Mouse (Mus musculus) left cerebral cortex, postnatal 36 days (tissue): ENCODE data around the gene Dclk1. TPM values are rescaled to one million over a fixed set of nuclear protein-coding genes. Genes with fewer than 3 reads are reported as not detected.

Experiments
- total RNA-seq, 2 experiments: library from RNA; stranded (reverse); gene quantifications; 2 replicates each; pipeline ENCODE4 v1.2.3; 2021

Dclk1 gene
- total RNA-seq, 2 experiments from 2014 or later, result 877 to 948 TPM

Other genes starting within 250 kb of the Dclk1 start
- 1 to 10 TPM; 1.7 to 1.9 TPM for gene Ccna1, start 186.9 kb upstream of the Dclk1 start, total RNA-seq
- 10 to 100 TPM; 26.1 to 34.3 TPM for gene Spg20, start 130.3 kb upstream of the Dclk1 start, total RNA-seq
- under 1 TPM; 0.15 to 0.27 TPM for gene Ccdc169, start 105.0 kb upstream of the Dclk1 start, total RNA-seq
- not detected for gene Sohlh2, start 60.3 kb upstream of the Dclk1 start, total RNA-seq
- not detected for gene Gm21954, start 229.8 kb downstream of the Dclk1 start, total RNA-seq